Mouse (Mus musculus) gastrocnemius, adult 8-10 months (tissue): Measurements from ENCODE around the gene Cfd. TPM values are rescaled to one million over a fixed set of nuclear protein-coding genes. Genes with fewer than 3 reads are reported as not detected.

Source experiments
- DNase-seq, 2 experiments: peaks; one replicate each; pipeline ENCODE4 v3.0.0; 2022; ENCODE audit warnings: low spot score in 2 of 2
- total RNA-seq, 4 experiments: library from RNA; stranded (reverse); gene quantifications; 2 replicates each; pipeline ENCODE4 v1.2.4; 2022

The Cfd gene
- 100 to 1,000 TPM in 1 of 4 experiments, 10 to 100 TPM in 3; 10.7 to 257 (median 39.5) TPM for total RNA-seq

- DNase-seq: no peak
Observed at GRCm38 (mm10) chr10:79890670-79891069, at the start of gene Cfd. Gene Cfd, plus strand, starts transcription at chr10:79890853.

DNA sequence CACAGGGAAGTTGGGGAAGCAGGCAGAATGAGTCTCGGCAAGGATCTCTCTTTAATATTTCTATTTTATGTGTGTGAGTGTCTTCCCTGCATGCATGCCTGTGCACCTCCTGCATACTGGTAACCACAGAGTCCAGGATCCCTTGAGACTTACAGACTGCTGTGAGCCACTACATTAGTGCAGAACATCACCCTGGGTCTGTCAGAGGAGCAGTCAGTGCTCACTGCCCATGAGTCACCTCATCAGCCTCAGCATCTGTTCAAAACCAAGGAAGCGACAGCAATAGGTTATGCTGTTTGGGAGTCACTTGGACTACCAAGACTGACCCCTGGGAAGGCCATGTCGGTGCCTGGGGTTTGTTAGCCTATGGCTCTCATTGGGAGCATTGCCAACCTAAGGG is 48.3 kb upstream of the Cfd start:
- DNase-seq: no peak

DNA sequence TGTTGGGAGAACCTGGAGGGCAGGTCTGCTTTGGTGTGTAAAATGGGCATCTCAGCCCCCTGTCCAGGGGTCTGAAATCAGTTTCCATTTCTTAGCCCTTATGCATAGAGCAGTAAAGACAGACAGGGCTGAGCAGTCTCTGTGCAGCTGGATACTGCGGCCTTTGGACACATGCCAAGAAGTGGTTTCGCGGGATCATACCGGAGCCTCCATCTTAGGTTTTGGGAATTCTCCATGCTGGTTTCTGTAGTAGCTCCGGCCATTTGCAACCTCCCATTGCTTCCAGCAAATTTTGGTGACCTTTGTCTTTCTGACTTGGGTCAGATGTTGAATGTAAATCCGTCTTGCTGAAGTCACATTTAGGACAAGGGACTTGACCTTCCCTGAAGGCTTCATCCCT is 47.2 kb upstream of the Cfd start:
- no peak for DNase-seq

DNA sequence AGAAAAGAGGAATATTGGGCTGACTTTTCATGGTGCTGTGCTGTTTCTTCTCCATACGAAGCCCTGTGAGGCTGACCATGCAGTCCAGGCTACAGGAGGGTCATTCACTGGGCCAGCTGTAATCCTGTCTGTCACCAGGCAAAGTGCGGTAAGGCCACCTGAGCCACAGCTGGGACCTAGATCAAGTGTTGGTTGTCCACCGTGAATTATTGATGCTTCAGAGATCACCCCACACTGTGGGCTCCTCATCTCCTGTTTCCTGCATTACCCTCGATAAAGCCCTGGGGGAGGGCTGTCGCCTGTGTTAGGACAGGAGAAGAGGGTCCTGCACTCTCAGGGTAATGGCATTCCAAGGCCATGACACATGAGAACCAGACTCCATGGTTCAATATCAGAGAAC is 44.1 kb upstream of the Cfd start:
- DNase-seq: no peak

- DNase-seq: no peak
Observed at GRCm38 (mm10) chr10:79849941-79850628, 40.6 kb upstream of the Cfd start.

GRCm38 (mm10) chr10:79851653-79852052 is 39.0 kb upstream of the Cfd start:
- no peak for DNase-seq

GRCm38 (mm10) chr10:79852107-79852789 is 38.4 kb upstream of the Cfd start:
- no peak for DNase-seq

DNA sequence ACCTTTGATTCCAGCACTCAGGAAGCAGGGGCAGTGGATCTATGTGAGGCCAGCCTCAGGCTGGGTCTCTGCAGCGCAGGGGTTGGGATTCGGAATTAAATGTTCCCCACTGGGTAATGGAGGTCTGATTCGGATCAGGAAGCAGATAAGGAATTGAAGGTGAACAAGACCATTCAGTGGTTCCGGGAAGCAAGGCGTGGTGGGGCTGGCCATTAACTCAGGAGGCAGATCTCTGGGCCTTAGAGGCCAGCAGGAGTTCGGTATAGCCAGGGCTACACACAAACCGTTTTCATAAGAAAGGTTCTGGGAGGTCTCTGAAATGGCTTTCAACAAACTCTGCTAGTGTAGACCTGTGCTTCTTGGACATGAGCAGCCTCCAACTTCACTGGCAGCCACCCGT is 37.8 kb upstream of the Cfd start:
- DNase-seq: no peak

DNA sequence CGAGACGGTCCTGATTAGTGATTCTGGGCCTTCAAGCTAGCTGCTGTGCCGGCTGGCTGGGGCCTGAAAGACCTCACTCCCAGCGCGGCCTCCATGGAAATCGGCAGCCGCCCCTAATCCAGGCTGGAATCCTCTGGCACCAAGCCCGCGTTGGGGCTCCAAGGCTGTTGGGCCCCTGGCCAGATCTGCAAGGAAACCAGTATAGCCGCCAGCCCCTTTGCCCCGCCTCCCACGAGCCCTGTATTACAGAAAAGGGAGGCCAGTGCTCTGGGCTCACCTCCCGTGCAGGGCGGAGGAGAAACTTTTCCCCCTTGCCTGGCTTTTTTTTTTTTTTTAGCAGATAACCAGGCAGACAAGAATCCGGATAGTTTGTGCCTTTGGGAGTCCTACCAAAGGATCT is 37.3 kb upstream of the Cfd start:
- peak; percentile 90 to 94 for DNase-seq

GRCm38 (mm10) chr10:79853860-79854795 is 36.5 kb upstream of the Cfd start, which contains the start of gene Ptbp1:
Gene Ptbp1, plus strand, starts transcription at chr10:79854427.
- peak; percentile 98 to 99 for DNase-seq

DNA sequence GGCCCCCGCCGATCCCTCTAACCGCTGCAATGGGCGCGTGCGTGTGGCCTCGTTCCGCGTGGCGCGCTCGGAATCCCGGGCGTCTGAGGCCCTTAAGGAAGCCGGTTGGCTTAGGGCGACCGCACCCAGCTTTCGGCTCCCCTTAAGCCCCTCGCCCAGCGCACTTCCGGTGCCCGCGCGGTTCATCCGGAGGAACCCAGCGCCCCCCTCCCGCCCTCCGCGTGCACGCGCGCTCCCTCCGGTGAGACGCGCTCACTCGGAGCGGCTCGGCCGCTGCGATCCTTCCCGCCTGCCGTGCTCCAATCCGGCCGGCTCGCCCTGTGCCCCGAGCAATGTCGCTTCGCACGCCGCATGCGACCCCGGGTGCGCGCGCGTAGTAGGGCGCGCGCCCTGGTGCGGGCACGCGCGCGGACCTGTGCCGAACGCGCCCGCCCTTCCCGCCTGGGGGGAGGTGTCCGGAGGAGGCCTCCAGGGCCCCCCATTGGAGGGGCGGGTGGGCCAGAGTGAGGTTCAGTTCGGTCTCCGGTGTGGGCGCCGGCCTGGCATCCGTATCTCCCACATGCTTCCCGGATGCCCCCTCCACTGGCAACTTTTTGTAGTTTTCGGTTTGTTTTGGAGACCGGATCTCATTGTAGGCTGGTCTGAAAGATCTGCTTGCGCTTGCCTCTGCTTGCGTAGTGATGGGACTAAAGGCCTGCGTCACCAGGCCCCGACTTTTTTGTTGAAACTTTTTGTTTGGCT is 35.7 kb upstream of the Cfd start:
- peak in 1 of 2 experiments; percentile 50 for DNase-seq

GRCm38 (mm10) chr10:79855558-79856184 is 35.0 kb upstream of the Cfd start:
- no peak for DNase-seq

DNA sequence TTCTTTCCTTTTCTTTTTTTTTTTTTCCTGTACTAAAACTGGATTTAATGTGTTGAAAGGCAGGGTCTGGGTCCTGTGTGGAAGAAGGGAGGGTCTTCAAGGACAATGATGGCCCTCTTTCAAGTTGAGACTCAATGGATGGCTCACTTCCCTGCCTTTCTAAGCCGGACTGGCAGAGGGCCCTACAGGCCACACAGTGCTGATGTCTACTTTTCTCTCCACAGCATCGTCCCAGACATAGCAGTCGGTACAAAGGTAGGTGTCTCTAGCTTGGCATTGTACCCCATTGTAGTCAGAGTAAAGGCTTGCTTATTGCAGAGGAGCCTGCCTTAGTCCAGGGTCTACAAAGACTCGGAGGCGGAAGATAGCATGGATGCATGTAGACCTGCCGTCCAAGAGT is 34.4 kb upstream of the Cfd start:
- no peak for DNase-seq

DNA sequence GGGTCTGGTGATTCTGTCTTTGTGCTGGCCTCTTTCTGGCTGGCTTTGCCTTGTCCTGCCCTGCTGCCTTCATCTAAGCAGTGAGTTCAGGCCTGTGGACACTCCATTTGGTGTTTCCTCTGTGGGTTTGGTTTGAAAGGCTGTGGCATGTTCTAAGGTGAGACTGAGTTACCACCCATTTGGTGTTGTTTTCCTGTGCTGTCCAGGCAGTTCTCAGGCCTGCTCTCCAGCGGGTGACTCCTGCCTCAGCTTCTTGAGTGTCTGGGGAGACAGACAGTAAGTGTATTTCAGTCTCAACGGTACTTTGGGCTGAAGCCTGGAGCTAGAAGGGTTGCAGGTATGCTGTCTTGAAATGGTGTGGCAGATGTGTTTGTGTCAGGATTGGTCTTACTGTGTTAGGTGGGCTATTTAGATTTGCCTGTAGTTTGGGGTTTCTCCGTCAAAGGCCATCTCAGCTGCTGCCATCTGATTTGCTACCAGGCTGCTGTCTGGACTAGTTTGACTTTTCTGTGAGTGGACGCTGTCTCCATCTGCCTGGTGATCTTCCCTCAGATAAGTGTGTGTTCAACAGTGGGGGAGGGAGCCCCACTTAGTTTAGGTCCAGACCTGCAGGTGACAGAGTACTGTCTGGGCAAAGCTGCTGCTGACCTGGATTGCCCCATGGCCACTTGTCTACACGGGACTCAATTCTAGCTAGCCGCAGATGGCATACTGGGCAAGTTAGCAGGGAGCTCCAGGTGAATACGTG is 33.8 kb upstream of the Cfd start:
- DNase-seq: no peak

GRCm38 (mm10) chr10:79857452-79857811 is 33.2 kb upstream of the Cfd start:
- DNase-seq: peak in 1 of 2 experiments; percentile 58

DNA sequence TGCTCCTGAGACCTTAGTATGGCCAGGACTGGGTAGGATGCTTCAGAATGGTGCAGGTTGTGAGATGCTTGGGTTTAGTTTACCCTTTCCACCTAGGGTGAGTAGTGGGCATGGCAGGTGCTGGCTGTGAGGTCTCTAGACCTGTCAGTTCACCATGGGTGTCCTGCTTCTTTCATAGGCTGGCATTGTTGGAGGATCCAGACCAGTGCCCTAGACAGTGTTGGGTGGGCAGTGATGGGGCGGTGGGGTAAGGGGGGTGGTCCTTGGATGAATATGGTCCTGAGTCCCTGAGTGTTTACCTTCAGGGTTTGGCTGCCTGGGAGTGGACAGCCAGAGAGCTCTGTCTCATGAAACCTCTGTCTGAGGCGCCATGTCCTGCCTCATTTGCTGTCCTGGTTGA is 32.8 kb upstream of the Cfd start:
- DNase-seq: no peak

- no peak for DNase-seq
Observed at GRCm38 (mm10) chr10:79858416-79859074, 32.1 kb upstream of the Cfd start.

- no peak for DNase-seq
Observed at GRCm38 (mm10) chr10:79859116-79859515, 31.5 kb upstream of the Cfd start.

DNA sequence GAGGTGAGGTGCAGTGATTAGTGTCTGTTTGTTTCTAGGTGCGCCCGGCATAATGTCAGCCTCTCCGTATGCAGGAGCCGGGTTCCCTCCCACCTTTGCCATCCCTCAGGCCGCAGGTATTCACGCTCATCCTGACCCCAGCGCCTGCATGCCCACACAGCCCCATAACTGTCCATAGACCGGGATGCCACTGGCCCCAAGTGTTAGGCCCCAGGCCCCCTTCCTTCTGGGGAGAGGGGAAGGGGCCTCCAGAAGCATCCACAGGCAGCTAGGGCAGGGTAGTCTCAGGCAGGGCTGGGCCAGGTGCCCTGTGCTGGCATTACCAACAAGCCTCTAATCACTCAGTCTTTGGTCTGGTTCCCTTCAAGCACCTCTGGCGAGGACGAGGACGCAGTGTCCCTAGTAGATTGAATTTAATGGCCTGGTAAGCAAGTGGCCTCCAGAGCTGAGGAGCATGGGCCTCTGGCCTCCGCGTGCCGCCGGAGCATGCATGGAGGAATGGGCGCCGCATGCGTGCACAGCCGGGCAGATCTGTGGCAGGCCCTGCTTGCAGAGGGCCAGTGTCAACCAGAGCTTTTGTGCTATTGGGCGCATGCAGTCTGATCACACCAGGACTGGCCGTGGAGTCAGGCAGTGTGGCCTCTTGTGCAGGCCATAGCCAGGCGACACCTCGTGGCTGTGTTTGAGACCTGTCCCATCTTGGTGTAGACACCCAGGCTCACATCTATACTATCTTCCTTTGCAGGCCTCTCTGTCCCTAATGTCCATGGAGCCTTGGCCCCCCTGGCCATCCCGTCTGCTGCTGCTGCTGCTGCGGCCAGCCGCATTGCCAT is 30.4 kb upstream of the Cfd start:
- DNase-seq: no peak
